Mouse (Mus musculus) midbrain, embryonic 16.5 days (tissue): ENCODE data around the gene Fam189a1. TPM values are rescaled to one million over a fixed set of nuclear protein-coding genes. Genes with fewer than 3 reads are reported as not detected.
A peak's percentile ranks its signal among the peaks of the same experiment; 100 is the strongest.

Experiments used
- ATAC-seq: fragments of 200-750 bp; cut with Nextera tagmentation; 2 replicates; pipeline ENCODE4 v1.8.0; 2017; ENCODE audit warnings: moderate TSS enrichment
- H3K27ac ChIP-seq: fragments of 300-500 bp; sonication (generic); 2 replicates; pipeline ENCODE4 v1.5.1; 2014; ENCODE audit warnings: mild to moderate bottlenecking, low read length, mixed read lengths
- H3K27me3 ChIP-seq: fragments of 300-500 bp; sonication (generic); 2 replicates; pipeline ENCODE4 v1.6.1; 2014; ENCODE audit warnings: low read depth, low read length, mixed read lengths; ENCODE audit not compliant: control insufficient read depth, insufficient read depth
- H3K36me3 ChIP-seq: fragments of 300-500 bp; sonication (generic); 2 replicates; pipeline ENCODE4 v1.6.1; 2014; ENCODE audit warnings: mild to moderate bottlenecking, low read length, moderate library complexity, mixed read lengths; ENCODE audit not compliant: control insufficient read depth, insufficient read depth
- H3K4me1 ChIP-seq: fragments of 300-500 bp; sonication (generic); 2 replicates; pipeline ENCODE4 v1.6.1; 2014; ENCODE audit warnings: mild to moderate bottlenecking, low read length, mixed read lengths; ENCODE audit not compliant: control insufficient read depth, insufficient read depth
- H3K4me2 ChIP-seq: fragments of 300-500 bp; sonication (generic); 2 replicates; pipeline ENCODE4 v1.6.1; 2014; ENCODE audit warnings: mild to moderate bottlenecking, low read length, mixed read lengths
- H3K4me3 ChIP-seq: fragments of 300-500 bp; sonication (generic); 2 replicates; pipeline ENCODE4 v1.5.1; 2014; ENCODE audit warnings: low read depth, mild to moderate bottlenecking, low read length, moderate library complexity, mixed read lengths
- H3K9ac ChIP-seq: fragments of 300-500 bp; sonication (generic); 2 replicates; pipeline ENCODE4 v1.6.1; 2014; ENCODE audit warnings: low read depth, low read length, mixed read lengths
- H3K9me3 ChIP-seq: fragments of 300-500 bp; sonication (generic); replicated peaks from 2 replicates; pipeline ENCODE4 v1.6.1; 2014; ENCODE audit warnings: mild to moderate bottlenecking, low read length, mixed read lengths; ENCODE audit not compliant: control insufficient read depth, poor library complexity, severe bottlenecking
- WGBS: fragments of 180-500 bp; shearing (Covaris S2); extraction: QIAGEN DNeasy Blood & Tissue Kit; methylation state at CpG from one replicate; pipeline ENCODE4 v1.1.7; 2014; 5-methylcytosine and 5-hydroxymethylcytosine counted together
- polyA plus RNA-seq: library from polyadenylated mRNA; unstranded; fragments of >200 nt; fragmentation: Nextera tagmentation; extraction: Ambion mirVana; gene quantifications from 2 replicates; pipeline ENCODE4 v1.2.1, GENCODE M21; 2015

The Fam189a1 gene
- polyA plus RNA-seq, 1 experiment from 2014 or later = 7.6 TPM

GRCm38 (mm10) chr7:64791145-64791544 lies 365.2 kb downstream of the Fam189a1 start:
- Histone ChIP-seq H3K4me3 (no peak overlapping the region), H3K36me3 (no peaks in the 10 kb centered on the region), H3K27me3 (no peaks in the 10 kb centered on the region), H3K4me2 (no peak overlapping the region), H3K4me1 (no peaks in the 10 kb centered on the region), H3K9me3 (no peaks in the 10 kb centered on the region), H3K27ac (no peak overlapping the region), H3K9ac (no peak overlapping the region)
- WGBS = 75% methylated on average over 9 of the region's 9 CpGs
- ATAC-seq = no peak

GRCm38 (mm10) chr7:64785040-64785439 lies 371.3 kb downstream of the Fam189a1 start:
- Histone ChIP-seq H3K4me1 (no peaks in the 10 kb centered on the region; the same call in 1 of the 2 replicates), H3K27ac (no peak overlapping the region), H3K4me3 (no peak overlapping the region), H3K36me3 (no peaks in the 10 kb centered on the region), H3K9ac (no peak overlapping the region), H3K4me2 (no peak overlapping the region), H3K9me3 (no peaks in the 10 kb centered on the region), H3K27me3 (no peaks in the 10 kb centered on the region)
- no peak for ATAC-seq
- WGBS = 54% methylated on average over 3 of the region's 3 CpGs

GRCm38 (mm10) chr7:64779501-64779900 lies 376.9 kb downstream of the Fam189a1 start:
- 73% methylated on average over 4 of the region's 4 CpGs for WGBS

GRCm38 (mm10) chr7:64776708-64777489 lies 379.5 kb downstream of the Fam189a1 start:
- Histone ChIP-seq H3K4me1 (no peaks in the 10 kb centered on the region; the same call in 1 of the 2 replicates), H3K4me2 (no peak overlapping the region), H3K27ac (no peak overlapping the region), H3K9ac (no peak overlapping the region), H3K27me3 (no peaks in the 10 kb centered on the region), H3K9me3 (no peaks in the 10 kb centered on the region), H3K36me3 (no peaks in the 10 kb centered on the region), H3K4me3 (no peak overlapping the region)
- WGBS = 87% methylated on average over 13 of the region's 13 CpGs
- ATAC-seq = no peak

More at GRCm38 (mm10) chr7:64779501-64779900, 376.9 kb downstream of the Fam189a1 start:
- no peaks in the 10 kb centered on the region for H3K27me3 ChIP-seq
- H3K36me3 ChIP-seq = no peaks in the 10 kb centered on the region
- no peak for ATAC-seq
- no peak overlapping the region; the same call in 1 of the 2 replicates for H3K27ac ChIP-seq
- no peak overlapping the region for H3K4me2 ChIP-seq
- no peak overlapping the region for H3K9ac ChIP-seq
- H3K4me3 ChIP-seq = no peak overlapping the region
- H3K9me3 ChIP-seq = no peaks in the 10 kb centered on the region
- no peaks in the 10 kb centered on the region; the same call in 1 of the 2 replicates for H3K4me1 ChIP-seq

- ATAC-seq = no peak
- Histone ChIP-seq H3K36me3 (no peaks in the 10 kb centered on the region), H3K4me1 (0 out of 2 replicates have a peak, but pooled peaks cover 3% of the 10 kb centered on the region), H3K9ac (no peak overlapping the region), H3K27me3 (no peaks in the 10 kb centered on the region), H3K9me3 (no peaks in the 10 kb centered on the region), H3K27ac (no peak overlapping the region), H3K4me3 (no peak overlapping the region), H3K4me2 (no peak overlapping the region)
- WGBS = 47% methylated on average over 10 of the region's 10 CpGs
Observed at GRCm38 (mm10) chr7:64773465-64773864, 382.9 kb downstream of the Fam189a1 start.

GRCm38 (mm10) chr7:64770779-64771390 lies 385.5 kb downstream of the Fam189a1 start:
- H3K4me2 ChIP-seq = no peak overlapping the region
- WGBS = 83% methylated on average over 8 of the region's 8 CpGs
- ATAC-seq = no peak
- H3K9me3 ChIP-seq = no peaks in the 10 kb centered on the region
- 0 out of 2 replicates have a peak, but pooled peaks cover 3% of the 10 kb centered on the region for H3K4me1 ChIP-seq
- H3K27me3 ChIP-seq = no peaks in the 10 kb centered on the region
- no peak overlapping the region; the same call in 1 of the 2 replicates for H3K27ac ChIP-seq
- H3K9ac ChIP-seq = no peak overlapping the region
- no peaks in the 10 kb centered on the region for H3K36me3 ChIP-seq
- H3K4me3 ChIP-seq = no peak overlapping the region

- Histone ChIP-seq H3K36me3 (no peaks in the 10 kb centered on the region), H3K4me2 (no peak overlapping the region), H3K4me3 (no peak overlapping the region), H3K9ac (no peak overlapping the region), H3K9me3 (no peaks in the 10 kb centered on the region), H3K27ac (peak overlapping the region; percentile 1; the same call in 1 of the 2 replicates), H3K27me3 (no peaks in the 10 kb centered on the region), H3K4me1 (0 out of 2 replicates have a peak, but pooled peaks cover 3% of the 10 kb centered on the region)
- peak; percentile 59 for ATAC-seq
- 47% methylated on average over 7 of the region's 7 CpGs for WGBS
Observed at GRCm38 (mm10) chr7:64769768-64770167, 386.6 kb downstream of the Fam189a1 start.

- no peaks in the 10 kb centered on the region for H3K27me3 ChIP-seq
- no peak for ATAC-seq
- WGBS = 86% methylated on average over 3 of the region's 3 CpGs
- 0 out of 2 replicates have a peak, but pooled peaks cover 3% of the 10 kb centered on the region for H3K4me1 ChIP-seq
- H3K27ac ChIP-seq = no peak overlapping the region
- H3K36me3 ChIP-seq = no peaks in the 10 kb centered on the region
- H3K9ac ChIP-seq = no peak overlapping the region
- H3K9me3 ChIP-seq = no peaks in the 10 kb centered on the region
- no peak overlapping the region for H3K4me2 ChIP-seq
- H3K4me3 ChIP-seq = no peak overlapping the region
Observed at GRCm38 (mm10) chr7:64765595-64765994, 390.8 kb downstream of the Fam189a1 start.

GRCm38 (mm10) chr7:64755141-64755540 lies 401.2 kb downstream of the Fam189a1 start:
- Histone ChIP-seq H3K4me1 (no peaks in the 10 kb centered on the region), H3K4me2 (no peak overlapping the region), H3K4me3 (no peak overlapping the region), H3K27me3 (no peaks in the 10 kb centered on the region), H3K9ac (no peak overlapping the region), H3K36me3 (no peaks in the 10 kb centered on the region), H3K9me3 (no peaks in the 10 kb centered on the region), H3K27ac (no peak overlapping the region)
- WGBS = 88% methylated on average over 7 of the region's 7 CpGs
- no peak for ATAC-seq
